Mouse (Mus musculus) frontal cortex, postnatal 36 days (tissue): ENCODE measurements around the gene Fsd1l.

Experiments
- DNase-seq, 2 experiments: peaks; one replicate each; pipeline ENCODE4 v3.0.0; 2022; ENCODE audit warnings: low spot score in 2 of 2

Gene Fsd1l

GRCm38 (mm10) chr4:53631316-53632010 lies at the start of gene Fsd1l:
Gene Fsd1l, plus strand, starts transcription at chr4:53631471.
- DNase-seq = peak; percentile 77 to 84

GRCm38 (mm10) chr4:53587676-53588075 lies 43.6 kb upstream of the Fsd1l start:
- no peak for DNase-seq

GRCm38 (mm10) chr4:53588936-53589335 lies 42.3 kb upstream of the Fsd1l start:
- no peak for DNase-seq

- DNase-seq = no peak
Observed at GRCm38 (mm10) chr4:53589466-53589865, 41.8 kb upstream of the Fsd1l start.

GRCm38 (mm10) chr4:53590163-53590562 lies 41.1 kb upstream of the Fsd1l start:
- DNase-seq = no peak

GRCm38 (mm10) chr4:53590691-53591447 lies 40.4 kb upstream of the Fsd1l start:
- no peak for DNase-seq

GRCm38 (mm10) chr4:53591536-53591935 lies 39.7 kb upstream of the Fsd1l start:
- no peak for DNase-seq

GRCm38 (mm10) chr4:53591941-53592340 lies 39.3 kb upstream of the Fsd1l start:
- DNase-seq = no peak

GRCm38 (mm10) chr4:53592386-53592785 lies 38.9 kb upstream of the Fsd1l start:
- DNase-seq = no peak

GRCm38 (mm10) chr4:53594204-53594603 lies 37.1 kb upstream of the Fsd1l start:
- peak; percentile 43 to 72 for DNase-seq

- no peak for DNase-seq
Observed at GRCm38 (mm10) chr4:53595246-53596062, 35.8 kb upstream of the Fsd1l start.

GRCm38 (mm10) chr4:53596063-53596895 lies 35.0 kb upstream of the Fsd1l start:
- no peak for DNase-seq

GRCm38 (mm10) chr4:53600462-53600861 lies 30.8 kb upstream of the Fsd1l start:
- DNase-seq = no peak

- no peak for DNase-seq
Observed at GRCm38 (mm10) chr4:53614576-53615225, 16.6 kb upstream of the Fsd1l start.

- no peak for DNase-seq
Observed at GRCm38 (mm10) chr4:53617968-53618367, 13.3 kb upstream of the Fsd1l start.

GRCm38 (mm10) chr4:53620104-53620503 lies 11.2 kb upstream of the Fsd1l start:
- no peak for DNase-seq

GRCm38 (mm10) chr4:53621084-53621483 lies 10.2 kb upstream of the Fsd1l start:
- DNase-seq = no peak

GRCm38 (mm10) chr4:53621490-53621889 lies 9.8 kb upstream of the Fsd1l start:
- no peak for DNase-seq

- DNase-seq = no peak
Observed at GRCm38 (mm10) chr4:53623711-53624110, 7.6 kb upstream of the Fsd1l start.

- DNase-seq = no peak
Observed at GRCm38 (mm10) chr4:53624816-53625215, 6.5 kb upstream of the Fsd1l start.

- no peak for DNase-seq
Observed at GRCm38 (mm10) chr4:53625263-53625662, 6.0 kb upstream of the Fsd1l start.
